In the genomic region with DNA sequence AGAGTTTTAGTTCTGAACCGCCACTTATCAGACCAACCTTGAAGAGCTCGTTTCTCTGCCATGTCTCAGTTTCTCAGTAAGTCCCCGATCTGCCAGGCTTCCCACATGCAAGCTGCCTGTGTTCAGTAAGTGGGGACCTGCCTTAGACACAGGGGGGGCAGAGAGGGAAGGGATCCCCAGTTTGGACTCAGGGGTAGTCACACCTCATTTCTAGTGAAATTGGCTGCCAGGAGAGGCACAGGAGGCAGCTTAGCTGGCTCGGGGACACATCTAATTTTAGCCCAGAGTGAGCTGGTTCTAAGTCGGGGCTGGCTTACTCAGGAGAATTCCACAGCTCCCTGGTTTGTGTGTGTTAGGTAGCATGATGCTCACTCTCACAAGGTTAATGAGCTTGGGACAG, we compare ENCODE assay signal across 12 mouse cellular contexts. TPM values are rescaled to one million over a fixed set of nuclear protein-coding genes. Genes with fewer than 3 reads are reported as not detected.
A peak's percentile ranks its signal among the peaks of the same experiment; 100 is the strongest.
DNase-seq lines count a peak whose midpoint lies in the region; ATAC-seq and TF ChIP-seq lines count a peak whose summit lies in the region.
"Had no signal": no experiment of that assay in that cellular context is flagged by ENCODE, and none has a peak within 500 bp of the region (broad histone marks: within the 10 kb centered on the region; RNA-seq: fewer than 3 reads in every experiment).

No protein-coding gene starts in this region.

- no peak for ATAC-seq in hindbrain, postnatal 0 days
- ATAC-seq in stomach, postnatal 0 days (ENCODE audit: low FRiP score, low TSS enrichment) = no peak
- ATAC-seq: CD4-positive, CD25-positive, alpha-beta regulatory T cell, adult 4 months; intestine, embryonic 15.5 days had no signal

- TF ChIP-seq CTCF in heart, adult 2 months (IDR thresholded peaks at IDR 0.05) = no peak
- TF ChIP-seq CTCF in hindbrain, postnatal 0 days (IDR thresholded peaks at IDR 0.05; ENCODE audit: low read depth) = no peak
- TF ChIP-seq CTCF in stomach, postnatal 0 days (IDR thresholded peaks at IDR 0.05; ENCODE audit: low read depth) = no peak

- TF ChIP-seq EP300 in heart, adult 2 months (IDR thresholded peaks at IDR 0.05; ENCODE audit: insufficient read depth, low read depth, low read length) = no peak
- TF ChIP-seq EP300 in stomach, postnatal 0 days (optimal IDR thresholded peaks at IDR 0.05) = no peak

- no peaks in the 10 kb centered on the region for H3K9me3 ChIP-seq in hindbrain, postnatal 0 days (ENCODE audit: low read length)
- no peaks in the 10 kb centered on the region for H3K9me3 ChIP-seq in stomach, postnatal 0 days (ENCODE audit: control insufficient read depth, low read length)
- H3K9me3 ChIP-seq: intestine, embryonic 15.5 days; neural tube, embryonic 12.5 days had no signal

- peaks cover 19% of the 10 kb centered on the region for H3K4me1 ChIP-seq in heart, adult 2 months (ENCODE audit: control insufficient read depth, insufficient read depth, low read length)
- no peaks in the 10 kb centered on the region; the same call in 1 of the 2 replicates for H3K4me1 ChIP-seq in hindbrain, postnatal 0 days (ENCODE audit: insufficient read depth, low read length)
- H3K4me1 ChIP-seq in stomach, postnatal 0 days (replicated peaks; ENCODE audit: control insufficient read depth, insufficient read depth) = no peaks in the 10 kb centered on the region
- H3K4me1 ChIP-seq: neural tube, embryonic 12.5 days had no signal

- intact Hi-C loops in gastrocnemius, postnatal 14 days (cut with DNase I; ENCODE audit: low total_unique reads) = no loop called here
- intact Hi-C loops in heart, adult 2 months (cut with DNase I) = no loop called here

- peak overlapping the region; percentile 26; the same call in 1 of the 2 replicates for H3K4me3 ChIP-seq in heart, adult 2 months
- no peak overlapping the region for H3K4me3 ChIP-seq in hindbrain, postnatal 0 days (ENCODE audit: low read length)
- no peak overlapping the region for H3K4me3 ChIP-seq in stomach, postnatal 0 days (ENCODE audit: low read depth, low read length)
- H3K4me3 ChIP-seq: intestine, embryonic 15.5 days; neural tube, embryonic 12.5 days had no signal

- no peaks in the 10 kb centered on the region for H3K79me2 ChIP-seq in heart, adult 2 months (replicated peaks; ENCODE audit: control insufficient read depth, insufficient read depth, low read length)

- WGBS in heart, adult 2 months = 15% methylated on average over 5 of the region's 5 CpGs
- 74% methylated on average over 5 of the region's 5 CpGs for WGBS in hindbrain, postnatal 0 days
- 71% methylated on average over 5 of the region's 5 CpGs for WGBS in stomach, postnatal 0 days

- peak overlapping the region; percentile 77 for H3K27ac ChIP-seq in heart, adult 2 months
- no peak overlapping the region for H3K27ac ChIP-seq in hindbrain, postnatal 0 days
- no peak overlapping the region for H3K27ac ChIP-seq in stomach, postnatal 0 days (replicated peaks)
- H3K27ac ChIP-seq: intestine, embryonic 15.5 days; neural tube, embryonic 12.5 days had no signal

- H3K36me3 ChIP-seq in heart, adult 2 months (ENCODE audit: control insufficient read depth, insufficient read depth, low read length) = no peaks in the 10 kb centered on the region; the same call in 1 of the 2 replicates
- no peaks in the 10 kb centered on the region for H3K36me3 ChIP-seq in hindbrain, postnatal 0 days (ENCODE audit: insufficient read depth, low read length)
- H3K36me3 ChIP-seq in stomach, postnatal 0 days (ENCODE audit: control insufficient read depth, insufficient read depth, low read length) = no peaks in the 10 kb centered on the region
- H3K36me3 ChIP-seq: intestine, embryonic 15.5 days; neural tube, embryonic 12.5 days had no signal

- peak; percentile 31 for DNase-seq in gastrocnemius, adult 18-20 months (ENCODE audit: low spot score)
- no peak for DNase-seq in gastrocnemius, postnatal 14 days
- DNase-seq in brain, adult 2 months (ENCODE audit: low read depth, low spot score) = peak; percentile 86
- peak; percentile 40 to 42 for DNase-seq in heart, adult 2 months
- DNase-seq in heart, postnatal 4 days = peak; percentile 36
- DNase-seq in hindbrain, postnatal 0 days (ENCODE audit: low spot score) = no peak
- no peak for DNase-seq in adipocyte (ENCODE audit: low spot score)
- DNase-seq in stomach, postnatal 0 days (ENCODE audit: low spot score) = no peak
- DNase-seq: midbrain, embryonic 14.5 days had no signal

- H3K4me2 ChIP-seq in hindbrain, postnatal 0 days (ENCODE audit: low read depth, low read length) = no peak overlapping the region
- no peak overlapping the region for H3K4me2 ChIP-seq in stomach, postnatal 0 days (replicated peaks; ENCODE audit: low read depth)
- H3K4me2 ChIP-seq: intestine, embryonic 15.5 days; neural tube, embryonic 12.5 days had no signal

- H3K27me3 ChIP-seq in heart, adult 2 months (ENCODE audit: control insufficient read depth, insufficient read depth, low read length) = no peaks in the 10 kb centered on the region
- no peaks in the 10 kb centered on the region for H3K27me3 ChIP-seq in hindbrain, postnatal 0 days (ENCODE audit: insufficient read depth, low read length)
- H3K27me3 ChIP-seq in stomach, postnatal 0 days (ENCODE audit: control insufficient read depth, insufficient read depth, low read length) = no peaks in the 10 kb centered on the region
- H3K27me3 ChIP-seq: intestine, embryonic 15.5 days; neural tube, embryonic 12.5 days had no signal

- TF ChIP-seq POLR2A in heart, adult 2 months (IDR thresholded peaks at IDR 0.05; ENCODE audit: insufficient read depth, low read depth, low read length) = no peak

- peak overlapping the region; percentile 21 for H3K9ac ChIP-seq in heart, adult 2 months (ENCODE audit: low read depth, low read length)
- H3K9ac ChIP-seq in hindbrain, postnatal 0 days (replicated peaks; ENCODE audit: low read length) = no peak overlapping the region
- no peak overlapping the region for H3K9ac ChIP-seq in stomach, postnatal 0 days (ENCODE audit: low read length)
- H3K9ac ChIP-seq: intestine, embryonic 15.5 days; neural tube, embryonic 12.5 days had no signal

RNA-seq across cellular contexts. Expression of a gene that starts 38.3 kb away (rescaled TPM):
- 1 to 10 TPM; 1.7 to 2.5 TPM for total RNA-seq in gastrocnemius, adult 18-20 months (2021)
- total RNA-seq in gastrocnemius, postnatal 14 days (2021) = 1 to 10 TPM; 2.6 to 3.7 TPM
- total RNA-seq in heart, adult 2 months (2021) = 1 to 10 TPM; 5.0 to 5.2 TPM
- polyA plus RNA-seq in heart, adult 2 months (2012; rRNA removed) = 4.3 and 7.4 TPM in 2 replicates
- 1 to 10 TPM; 4.0 to 4.6 TPM for total RNA-seq in heart, postnatal 4 days (2021)
- 10.4 and 11.7 TPM in 2 replicates for total RNA-seq in hindbrain, postnatal 0 days (2014; rRNA removed)
- polyA plus RNA-seq in hindbrain, postnatal 0 days (2015; fragmentation: Nextera tagmentation; extraction: Ambion mirVana) = 8.2 and 8.4 TPM in 2 replicates
- 2.4 and 2.9 TPM in 2 replicates for polyA plus RNA-seq in stomach, postnatal 0 days (2015; fragmentation: Nextera tagmentation; extraction: Ambion mirVana)

Comparison
In these comparisons a context has a peak if more than half of its experiments do, and no peak if none do; other contexts are left out.
1. DNase-seq: peak in gastrocnemius, adult 18-20 months (single experiment), brain, adult 2 months (single experiment), heart, adult 2 months (2 of 2) and heart, postnatal 4 days (single experiment); none in gastrocnemius, postnatal 14 days (single experiment), hindbrain, postnatal 0 days (single experiment), adipocyte (single experiment) and stomach, postnatal 0 days (single experiment).